Mouse (Mus musculus) layer of hippocampus, adult 18-20 months (tissue): Measurements from ENCODE around the gene Ctbp1. TPM values are rescaled to one million over a fixed set of nuclear protein-coding genes. Genes with fewer than 3 reads are reported as not detected.

ENCODE experiments used
- DNase-seq, 2 experiments: peaks; one replicate each; pipeline ENCODE4 v3.0.0; 2022; ENCODE audit warnings: low spot score in 2 of 2
- long read RNA-seq: library from polyadenylated mRNA; stranded (forward); transcript quantifications from one replicate; pipeline ENCODE4 v2.0.0, GENCODE M21; 2021
- total RNA-seq, 2 experiments: library from RNA; stranded (reverse); gene quantifications; 2 replicates each; pipeline ENCODE4 v1.2.3; 2021

Ctbp1 gene
- total RNA-seq, result 100 to 1,000 TPM; 288 to 309 TPM
- long read RNA-seq, transcript Ctbp1-211 (10 exons, 2,436 nt), result minor isoform, 90 of 631 reads
- long read RNA-seq, transcript Ctbp1-201 (9 exons, 2,279 nt), result major isoform, 93 of 631 reads
- long read RNA-seq, partial matches to known transcripts, result 16 of 631 reads
- long read RNA-seq, other reads (novel, unspliced or antisense), result 427 of 631 reads

GRCm38 (mm10) chr5:33274953-33275454 lies at the start of gene Ctbp1:
Ctbp1 (minus strand) TSS chr5:33274994.
- peak; percentile 90 to 94 for DNase-seq

- no peak for DNase-seq
Observed at GRCm38 (mm10) chr5:33324491-33324890, 49.7 kb upstream of the Ctbp1 start.

- DNase-seq, result no peak
Observed at GRCm38 (mm10) chr5:33312192-33312591, 37.4 kb upstream of the Ctbp1 start.

- DNase-seq, result no peak
Observed at GRCm38 (mm10) chr5:33310704-33311462, 36.1 kb upstream of the Ctbp1 start.

GRCm38 (mm10) chr5:33301801-33302200 lies 27.0 kb upstream of the Ctbp1 start:
- no peak for DNase-seq

- no peak for DNase-seq
Observed at GRCm38 (mm10) chr5:33297164-33297563, 22.4 kb upstream of the Ctbp1 start.

- no peak for DNase-seq
Observed at GRCm38 (mm10) chr5:33293796-33294430, 19.1 kb upstream of the Ctbp1 start.

GRCm38 (mm10) chr5:33283951-33284350 lies 9.2 kb upstream of the Ctbp1 start:
- no peak for DNase-seq

GRCm38 (mm10) chr5:33281428-33281827 lies 6.6 kb upstream of the Ctbp1 start:
- DNase-seq, result no peak

- DNase-seq, result peak in 1 of 2 experiments; percentile 57
Observed at GRCm38 (mm10) chr5:33278950-33279349, 4.2 kb upstream of the Ctbp1 start.

- no peak for DNase-seq
Observed at GRCm38 (mm10) chr5:33277286-33277685, 2.5 kb upstream of the Ctbp1 start.

GRCm38 (mm10) chr5:33275754-33276153 lies 960 bp upstream of the Ctbp1 start:
- no peak for DNase-seq

GRCm38 (mm10) chr5:33274085-33274952 lies 475 bp downstream of the Ctbp1 start:
- peak; percentile 89 to 93 for DNase-seq

- no peak for DNase-seq
Observed at GRCm38 (mm10) chr5:33273777-33274084, 1.1 kb downstream of the Ctbp1 start.

- DNase-seq, result no peak
Observed at GRCm38 (mm10) chr5:33272845-33273776, 1.7 kb downstream of the Ctbp1 start.

GRCm38 (mm10) chr5:33272146-33272545 lies 2.6 kb downstream of the Ctbp1 start:
- no peak for DNase-seq

- DNase-seq, result peak; percentile 77 to 94
Observed at GRCm38 (mm10) chr5:33270568-33270967, 4.2 kb downstream of the Ctbp1 start.

- no peak for DNase-seq
Observed at GRCm38 (mm10) chr5:33254416-33254815, 20.4 kb downstream of the Ctbp1 start.

- DNase-seq, result no peak
Observed at GRCm38 (mm10) chr5:33248186-33248585, 26.6 kb downstream of the Ctbp1 start.

- no peak for DNase-seq
Observed at GRCm38 (mm10) chr5:33247387-33247786, 27.4 kb downstream of the Ctbp1 start.
